Mouse (Mus musculus) heart, embryonic 13.5 days (tissue): ENCODE measurements around the gene Chd4. TPM values are rescaled to one million over a fixed set of nuclear protein-coding genes. Genes with fewer than 3 reads are reported as not detected.

Experiments
- ATAC-seq: fragments of 200-750 bp; cut with Nextera tagmentation; 2 replicates; pipeline ENCODE4 v1.8.0; 2017; ENCODE audit warnings: moderate TSS enrichment; ENCODE audit not compliant: insufficient number of reproducible peaks, low FRiP score, low TSS enrichment; ENCODE audit errors: extremely low read depth
- H3K27ac ChIP-seq: fragments of 300-500 bp; sonication (generic); replicated peaks from 2 replicates; pipeline ENCODE4 v1.5.1; 2015; ENCODE audit warnings: moderate library complexity, mild to moderate bottlenecking, inconsistent platforms
- H3K27me3 ChIP-seq: fragments of 300-500 bp; sonication (generic); replicated peaks from 2 replicates; pipeline ENCODE4 v1.6.1; 2015; ENCODE audit warnings: mild to moderate bottlenecking, inconsistent platforms
- H3K36me3 ChIP-seq: fragments of 300-500 bp; sonication (generic); 2 replicates; pipeline ENCODE4 v1.6.1; 2015; ENCODE audit warnings: mild to moderate bottlenecking, inconsistent platforms
- H3K4me1 ChIP-seq: fragments of 300-500 bp; sonication (generic); 2 replicates; pipeline ENCODE4 v1.6.1; 2015; ENCODE audit warnings: inconsistent platforms
- H3K4me2 ChIP-seq: fragments of 300-500 bp; sonication (generic); 2 replicates; pipeline ENCODE4 v1.6.1; 2015; ENCODE audit warnings: inconsistent platforms, mild to moderate bottlenecking, moderate library complexity
- H3K4me3 ChIP-seq: fragments of 300-500 bp; sonication (generic); 2 replicates; pipeline ENCODE4 v1.5.1; 2015; ENCODE audit warnings: moderate library complexity, mild to moderate bottlenecking, inconsistent platforms
- H3K9ac ChIP-seq: fragments of 300-500 bp; sonication (generic); 2 replicates; pipeline ENCODE4 v1.6.1; 2015; ENCODE audit warnings: inconsistent platforms, mild to moderate bottlenecking, moderate library complexity
- H3K9me3 ChIP-seq: fragments of 300-500 bp; sonication (generic); 2 replicates; pipeline ENCODE4 v1.6.1; 2016; ENCODE audit warnings: inconsistent platforms
- WGBS: fragments of 180-500 bp; shearing (Covaris S2); methylation state at CpG from one replicate; pipeline ENCODE4 v1.1.7; 2015; ENCODE audit warnings: mixed read lengths; 5-methylcytosine and 5-hydroxymethylcytosine counted together
- polyA plus RNA-seq: library from polyadenylated mRNA; unstranded; fragments of >200 nt; fragmentation: Nextera tagmentation; extraction: Ambion mirVana; gene quantifications from 2 replicates; pipeline ENCODE4 v1.2.1, GENCODE M21; 2015

The Chd4 gene
- polyA plus RNA-seq, 1 experiment from 2014 or later, result 57.5 TPM

DNA sequence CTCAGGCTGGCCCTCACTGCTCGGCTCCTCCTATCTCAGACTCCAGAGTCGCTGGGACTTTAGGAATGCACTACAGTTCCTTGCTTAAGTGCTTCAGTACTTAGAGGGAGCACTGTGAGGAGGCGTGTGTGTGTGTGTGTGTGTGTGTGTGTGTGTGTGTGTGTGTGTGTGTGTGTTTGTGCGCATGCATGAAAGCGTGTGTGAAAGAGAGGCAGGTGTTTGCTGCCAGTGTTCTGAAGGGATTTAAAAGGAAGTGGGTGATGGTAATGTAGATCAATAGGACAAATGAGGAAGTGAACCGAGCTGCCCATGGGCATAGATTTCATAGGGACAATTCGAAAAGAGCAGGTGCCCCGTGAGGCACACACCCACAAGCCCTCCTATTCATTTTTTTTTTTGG lies 22.0 kb upstream of the Chd4 start:
- no peak for ATAC-seq
- no peaks in the 10 kb centered on the region for H3K36me3 ChIP-seq
- no peak overlapping the region for H3K4me3 ChIP-seq
- H3K9ac ChIP-seq, result no peak overlapping the region
- peaks cover 13% of the 10 kb centered on the region; the same call in 1 of the 2 replicates for H3K27me3 ChIP-seq
- H3K4me1 ChIP-seq, result peaks cover 15% of the 10 kb centered on the region
- no peak overlapping the region for H3K4me2 ChIP-seq
- WGBS, result 60% methylated on average over 8 of the region's 8 CpGs
- no peaks in the 10 kb centered on the region for H3K9me3 ChIP-seq
- H3K27ac ChIP-seq, result no peak overlapping the region

GRCm38 (mm10) chr6:125081394-125081793 lies 14.4 kb upstream of the Chd4 start:
- Histone ChIP-seq H3K4me1 (peaks cover 14% of the 10 kb centered on the region), H3K9ac (peak overlapping the region; percentile 81), H3K36me3 (no peaks in the 10 kb centered on the region), H3K9me3 (no peaks in the 10 kb centered on the region), H3K27ac (peak overlapping the region; percentile 74), H3K4me2 (peak overlapping the region; percentile 85), H3K4me3 (peak overlapping the region; percentile 56), H3K27me3 (peaks cover 8% of the 10 kb centered on the region; the same call in 1 of the 2 replicates)
- ATAC-seq, result no peak
- WGBS, result 21% methylated on average over 25 of the region's 25 CpGs

DNA sequence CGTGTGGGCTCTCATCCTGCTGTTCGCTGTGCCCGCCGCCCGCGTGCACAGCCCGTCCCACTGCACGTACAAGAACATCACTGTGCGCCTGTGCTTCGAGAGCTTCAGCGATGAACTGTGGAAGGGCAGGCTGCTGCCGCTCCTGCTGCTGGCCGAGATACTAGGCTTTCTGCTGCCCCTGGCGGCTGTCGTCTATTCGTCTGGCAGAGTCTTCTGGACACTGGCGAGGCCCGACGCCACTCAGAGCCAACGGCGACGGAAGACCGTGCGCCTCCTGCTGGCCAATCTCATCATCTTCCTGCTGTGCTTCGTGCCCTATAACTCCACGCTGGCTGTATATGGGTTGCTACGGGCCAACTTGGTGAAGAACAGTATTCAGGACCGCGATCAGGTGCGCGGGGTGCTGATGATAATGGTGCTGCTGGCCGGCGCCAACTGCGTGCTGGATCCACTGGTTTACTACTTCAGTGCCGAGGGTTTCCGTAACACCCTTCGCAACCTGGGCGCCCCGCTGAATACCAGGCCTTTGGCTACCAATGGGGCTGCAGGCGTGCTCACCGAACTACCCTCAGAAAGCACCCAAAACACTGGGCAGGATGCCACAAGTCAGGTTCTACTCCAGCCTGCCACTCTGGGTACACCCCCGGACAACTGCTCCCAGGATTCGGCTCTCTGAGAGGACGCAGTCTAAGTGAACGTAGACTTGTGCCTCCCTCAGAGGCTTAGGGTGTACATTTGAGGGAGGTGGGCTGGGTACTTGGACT lies 13.8 kb upstream of the Chd4 start:
- Histone ChIP-seq H3K36me3 (no peaks in the 10 kb centered on the region), H3K27me3 (peaks cover 6% of the 10 kb centered on the region; the same call in 1 of the 2 replicates), H3K27ac (peak overlapping the region; percentile 74), H3K4me2 (peak overlapping the region; percentile 85), H3K9ac (peak overlapping the region; percentile 81), H3K4me3 (peak overlapping the region; percentile 56), H3K9me3 (no peaks in the 10 kb centered on the region), H3K4me1 (peaks cover 14% of the 10 kb centered on the region)
- peak; percentile 71 for ATAC-seq
- WGBS, result 21% methylated on average over 45 of the region's 45 CpGs

DNA sequence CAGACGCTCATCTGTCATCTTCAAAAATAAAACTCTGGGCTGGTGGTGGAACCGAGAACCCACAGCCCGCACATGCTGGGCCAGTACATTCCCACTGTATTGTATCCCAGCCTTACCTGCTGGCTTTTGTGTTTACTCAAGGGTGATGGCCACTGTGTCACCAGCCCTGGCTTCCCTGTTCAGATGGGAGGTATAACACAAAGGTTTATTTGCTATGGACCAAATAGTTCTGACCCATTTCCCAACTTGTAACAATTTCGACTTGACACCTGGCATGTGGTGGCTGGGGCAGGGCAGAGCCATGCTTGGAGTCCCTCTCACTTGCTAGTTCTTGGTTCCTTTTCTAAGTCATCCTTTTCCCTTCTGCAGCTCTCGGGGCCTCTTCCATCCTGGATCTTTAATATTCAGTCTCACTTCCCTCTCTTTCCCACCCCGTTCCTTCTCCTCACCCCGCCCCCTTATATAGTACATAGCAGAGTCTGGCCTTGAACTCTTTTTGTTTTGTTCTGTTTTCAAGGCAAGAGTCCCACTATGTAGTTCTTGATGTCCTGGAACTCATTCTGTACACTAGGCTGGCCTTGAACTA lies 12.9 kb upstream of the Chd4 start:
- Histone ChIP-seq H3K27me3 (peaks cover 6% of the 10 kb centered on the region; the same call in 1 of the 2 replicates), H3K4me2 (no peak overlapping the region), H3K27ac (no peak overlapping the region), H3K36me3 (no peaks in the 10 kb centered on the region), H3K4me1 (peaks cover 14% of the 10 kb centered on the region), H3K9ac (no peak overlapping the region), H3K9me3 (no peaks in the 10 kb centered on the region), H3K4me3 (no peak overlapping the region)
- 87% methylated on average over 7 of the region's 7 CpGs for WGBS
- ATAC-seq, result no peak

- Histone ChIP-seq H3K4me1 (peaks cover 26% of the 10 kb centered on the region), H3K27me3 (no peaks in the 10 kb centered on the region; the same call in 1 of the 2 replicates), H3K36me3 (no peaks in the 10 kb centered on the region), H3K9me3 (no peaks in the 10 kb centered on the region), H3K4me2 (no peak overlapping the region), H3K9ac (0 out of 2 replicates have a peak overlapping the region, but pooled peaks have one; percentile 17), H3K4me3 (no peak overlapping the region), H3K27ac (no peak overlapping the region)
- WGBS, result 4% methylated on average over 4 of the region's 4 CpGs
- no peak for ATAC-seq
These were observed 11.4 kb upstream of the Chd4 start for GRCm38 (mm10) chr6:125084424-125084823.

DNA sequence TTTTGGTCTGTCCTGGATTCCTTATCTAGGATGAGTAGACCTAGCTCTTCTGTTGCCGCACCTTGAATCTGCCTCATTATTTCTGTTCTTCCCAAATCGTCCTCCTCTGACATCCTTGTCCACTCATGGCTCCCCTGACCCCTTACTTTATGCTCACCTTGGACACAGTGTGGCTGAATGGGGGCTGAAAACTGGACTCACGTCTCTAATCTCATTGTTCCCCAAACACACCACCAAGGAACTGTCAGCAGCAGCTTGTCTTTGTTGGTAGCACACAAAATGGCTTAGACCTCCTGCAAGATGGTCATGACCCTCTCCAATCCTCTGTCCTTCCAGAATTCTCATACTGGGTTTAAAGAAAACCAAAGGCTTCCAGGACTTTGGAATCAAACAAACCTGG lies 7.8 kb upstream of the Chd4 start:
- Histone ChIP-seq H3K9me3 (no peaks in the 10 kb centered on the region), H3K36me3 (no peaks in the 10 kb centered on the region), H3K27ac (peak overlapping the region; percentile 97), H3K4me3 (no peak overlapping the region), H3K4me2 (no peak overlapping the region), H3K4me1 (peaks cover 38% of the 10 kb centered on the region), H3K27me3 (no peaks in the 10 kb centered on the region; the same call in 1 of the 2 replicates), H3K9ac (0 out of 2 replicates have a peak overlapping the region, but pooled peaks have one; percentile 71)
- WGBS, result 68% methylated on average over 3 of the region's 3 CpGs
- ATAC-seq, result no peak

DNA sequence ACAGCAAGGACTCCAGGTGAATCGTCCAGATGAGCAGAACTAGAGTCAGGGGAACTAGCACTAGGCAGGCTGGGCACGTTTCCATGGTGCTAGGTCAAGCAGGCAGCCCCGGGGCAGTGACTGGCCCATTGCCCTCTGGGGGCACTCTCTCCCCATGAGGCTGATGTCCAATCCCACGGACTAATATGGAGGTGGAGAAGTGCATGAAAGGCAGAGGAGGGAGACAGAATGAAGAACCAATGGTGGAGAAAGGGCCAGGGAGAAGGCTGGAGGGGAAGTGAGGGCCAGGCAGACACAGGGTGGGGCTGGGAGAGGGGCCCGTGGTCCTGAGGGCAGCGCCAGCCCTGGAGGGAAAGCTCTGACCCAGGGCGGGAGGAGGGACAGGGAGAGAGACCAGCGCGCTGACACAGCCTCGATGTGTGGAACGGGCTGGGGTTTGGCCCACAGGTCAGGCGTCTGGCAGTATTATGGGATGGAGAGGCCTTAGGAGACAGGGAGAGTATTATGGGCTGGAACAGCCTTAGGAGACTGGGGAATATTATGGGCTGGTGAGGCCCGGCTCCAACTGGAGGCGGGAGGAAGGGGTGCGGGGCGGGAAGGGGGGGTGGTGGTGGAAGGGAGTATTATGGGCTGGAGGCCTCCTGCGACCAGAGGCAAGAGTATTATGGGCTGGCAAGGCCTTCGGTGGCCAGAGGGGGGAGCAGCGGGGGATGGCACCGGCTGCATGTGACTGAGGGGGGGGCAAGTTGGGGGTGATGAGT lies 7.0 kb upstream of the Chd4 start:
- no peaks in the 10 kb centered on the region for H3K36me3 ChIP-seq
- peaks cover 37% of the 10 kb centered on the region for H3K4me1 ChIP-seq
- peak overlapping the region; percentile 29 for H3K4me3 ChIP-seq
- H3K4me2 ChIP-seq, result peak overlapping the region; percentile 64
- peak overlapping the region; percentile 71 for H3K9ac ChIP-seq
- 4% methylated on average over 19 of the region's 20 CpGs for WGBS
- no peaks in the 10 kb centered on the region for H3K9me3 ChIP-seq
- H3K27ac ChIP-seq, result peak overlapping the region; percentile 97
- H3K27me3 ChIP-seq, result no peaks in the 10 kb centered on the region
- peak; percentile 57 for ATAC-seq

GRCm38 (mm10) chr6:125089521-125090321 lies 6.1 kb upstream of the Chd4 start:
- Histone ChIP-seq H3K4me3 (peak overlapping the region; percentile 26), H3K27me3 (no peaks in the 10 kb centered on the region), H3K27ac (peak overlapping the region; percentile 97), H3K4me1 (peaks cover 30% of the 10 kb centered on the region), H3K9me3 (no peaks in the 10 kb centered on the region), H3K9ac (peak overlapping the region; percentile 68), H3K4me2 (peak overlapping the region; percentile 64), H3K36me3 (no peaks in the 10 kb centered on the region)
- 4% methylated on average over 15 of the region's 15 CpGs for WGBS
- peak; percentile 55 for ATAC-seq

DNA sequence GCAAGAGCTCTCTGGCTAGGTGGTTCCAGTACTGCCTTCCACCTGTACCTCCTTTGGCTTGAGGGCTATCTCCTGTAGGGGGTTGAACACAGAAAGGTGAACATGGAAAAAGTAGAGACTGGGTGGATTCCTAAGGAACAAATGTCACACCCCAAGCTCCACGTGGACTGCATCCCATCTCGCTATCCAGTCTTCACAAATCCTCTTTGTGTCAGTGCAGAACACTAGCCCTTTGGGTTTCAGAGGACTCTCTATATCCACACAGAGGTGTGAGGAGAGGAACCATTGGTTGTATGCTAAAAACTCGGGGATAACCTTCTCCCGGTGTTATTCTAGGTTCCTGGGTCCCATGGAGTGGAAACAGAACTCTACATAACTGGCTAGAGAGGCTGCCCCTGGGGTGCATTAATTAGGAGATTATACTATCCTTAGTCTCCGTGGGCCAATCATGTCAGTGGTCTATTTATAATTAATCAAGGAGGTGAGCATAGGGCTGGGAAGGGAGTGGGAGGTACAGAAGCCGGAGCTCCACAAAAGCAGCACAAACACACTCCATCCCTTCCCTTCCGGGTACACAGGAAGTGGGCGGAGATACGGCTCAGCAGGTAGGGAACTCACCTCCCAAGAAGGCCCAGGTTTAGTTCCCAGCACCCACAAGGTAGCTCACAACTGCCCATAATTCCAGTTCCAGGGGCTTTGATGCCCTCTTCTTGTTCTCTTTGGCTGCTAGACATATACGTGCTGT lies 5.3 kb upstream of the Chd4 start:
- WGBS, result 60% methylated on average over 10 of the region's 10 CpGs
- peak overlapping the region; percentile 64 for H3K4me2 ChIP-seq
- peak; percentile 1; the same call in 1 of the 2 replicates for ATAC-seq
- no peaks in the 10 kb centered on the region for H3K9me3 ChIP-seq
- H3K9ac ChIP-seq, result peak overlapping the region; percentile 68
- H3K4me1 ChIP-seq, result peaks cover 30% of the 10 kb centered on the region
- peak overlapping the region; percentile 26 for H3K4me3 ChIP-seq
- H3K27me3 ChIP-seq, result no peaks in the 10 kb centered on the region
- no peaks in the 10 kb centered on the region for H3K36me3 ChIP-seq
- peak overlapping the region; percentile 97 for H3K27ac ChIP-seq

GRCm38 (mm10) chr6:125092372-125092771 lies 3.4 kb upstream of the Chd4 start:
- Histone ChIP-seq H3K9ac (no peak overlapping the region), H3K9me3 (no peaks in the 10 kb centered on the region), H3K4me3 (no peak overlapping the region), H3K4me2 (no peak overlapping the region), H3K4me1 (peaks cover 32% of the 10 kb centered on the region), H3K27ac (peak overlapping the region; percentile 37; the same call in 1 of the 2 replicates), H3K36me3 (no peaks in the 10 kb centered on the region), H3K27me3 (no peaks in the 10 kb centered on the region)
- ATAC-seq, result no peak
- 67% methylated on average over 5 of the region's 5 CpGs for WGBS
